Mouse (Mus musculus): ENCODE measurements around the gene Syt1. TPM values are rescaled to one million over a fixed set of nuclear protein-coding genes. Genes with fewer than 3 reads are reported as not detected.

Gene Syt1
- polyA plus RNA-seq, 1 experiment from 2014 or later, result 0.25 TPM

DNA sequence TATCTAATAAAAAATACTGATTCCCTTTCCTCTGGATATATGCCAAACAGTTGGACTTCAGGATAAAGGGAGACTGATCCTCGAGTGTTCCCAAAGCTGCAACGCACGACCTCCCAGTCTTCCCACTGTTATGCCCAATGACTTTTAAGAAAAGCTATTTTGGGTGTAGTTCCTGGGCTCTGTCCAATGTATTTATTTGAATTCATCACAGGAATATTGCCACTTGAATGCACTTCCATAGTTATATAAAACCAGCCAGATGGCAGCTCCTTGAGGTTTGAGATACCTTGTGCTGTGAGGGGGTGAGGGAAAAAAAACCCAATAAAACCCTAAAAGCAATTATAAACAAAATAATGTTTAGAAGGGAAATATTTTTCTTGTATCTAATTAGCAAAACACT, 285.9 kb downstream of the Syt1 start:
- no peak overlapping the region for H3K4me3 ChIP-seq (ENCODE audit: low read depth, low read length)
- no peaks in the 10 kb centered on the region for H3K36me3 ChIP-seq (ENCODE audit: insufficient read depth)
- no peak for DNase-seq
- no peak overlapping the region for H3K4me2 ChIP-seq
- 72% methylated on average over 3 of the region's 3 CpGs for WGBS
- no peaks in the 10 kb centered on the region for H3K4me1 ChIP-seq (ENCODE audit: insufficient read depth)
- no peak for TF ChIP-seq CTCF (IDR thresholded peaks at IDR 0.05; ENCODE audit: low read depth)
- H3K27ac ChIP-seq (ENCODE audit: low read depth), result no peak overlapping the region
- H3K9me3 ChIP-seq (ENCODE audit: low read depth, low read length), result no peaks in the 10 kb centered on the region
- no peaks in the 10 kb centered on the region for H3K27me3 ChIP-seq (ENCODE audit: insufficient read depth, low read length)
- no peak overlapping the region for H3K9ac ChIP-seq
- ATAC-seq (ENCODE audit: insufficient read depth), result no peak

DNA sequence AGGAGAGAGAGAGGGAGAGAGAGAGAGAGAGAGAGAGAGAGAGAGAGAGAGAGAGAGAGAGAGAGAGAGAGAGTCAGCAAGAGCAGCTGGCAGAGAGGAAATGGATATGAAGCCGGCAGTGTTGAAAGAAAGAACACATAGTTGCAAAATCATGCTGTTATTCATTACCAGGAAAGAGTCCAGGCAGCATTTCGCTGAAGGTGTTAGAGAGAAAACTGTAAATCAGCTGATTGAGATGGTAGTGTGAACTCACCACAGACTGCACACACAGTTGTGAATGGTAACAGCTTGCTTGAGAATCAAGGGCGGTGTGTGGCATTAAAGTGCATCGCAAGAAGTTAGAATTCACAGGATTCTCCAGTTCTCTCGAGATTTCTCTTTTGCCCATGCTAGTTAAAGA, 300.3 kb downstream of the Syt1 start:
- TF ChIP-seq CTCF (IDR thresholded peaks at IDR 0.05; ENCODE audit: low read depth), result no peak
- Histone ChIP-seq H3K27ac (ENCODE audit: low read depth) (no peak overlapping the region), H3K9me3 (ENCODE audit: low read depth, low read length) (no peaks in the 10 kb centered on the region), H3K4me1 (ENCODE audit: insufficient read depth) (no peaks in the 10 kb centered on the region), H3K27me3 (ENCODE audit: insufficient read depth, low read length) (no peaks in the 10 kb centered on the region), H3K4me3 (ENCODE audit: low read depth, low read length) (no peak overlapping the region), H3K36me3 (ENCODE audit: insufficient read depth) (no peaks in the 10 kb centered on the region), H3K4me2 (no peak overlapping the region), H3K9ac (no peak overlapping the region)
- 58% methylated on average over 5 of the region's 5 CpGs for WGBS
- ATAC-seq (ENCODE audit: insufficient read depth), result no peak
- DNase-seq, result peak; percentile 6

DNA sequence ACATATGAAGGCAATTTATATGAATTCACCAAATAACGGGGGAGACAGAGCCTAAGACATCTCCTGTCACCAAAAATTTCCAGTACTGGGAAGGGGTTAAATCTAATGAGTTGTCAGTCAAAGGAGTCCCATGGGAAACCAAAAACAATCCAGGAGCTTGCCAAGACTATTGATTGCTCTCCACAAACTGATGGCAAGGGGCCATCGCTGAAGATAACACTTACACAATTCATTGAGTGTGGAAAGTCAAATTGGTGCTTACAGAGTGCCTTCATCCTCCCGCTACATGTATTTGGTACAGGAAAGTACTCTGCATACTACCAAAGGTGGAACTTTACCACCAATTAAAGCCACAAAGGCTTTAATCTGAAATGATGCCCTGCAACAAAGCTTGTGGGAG, 305.1 kb downstream of the Syt1 start:
- H3K27me3 ChIP-seq (ENCODE audit: insufficient read depth, low read length), result no peaks in the 10 kb centered on the region
- no peak overlapping the region for H3K4me3 ChIP-seq (ENCODE audit: low read depth, low read length)
- no peaks in the 10 kb centered on the region for H3K9me3 ChIP-seq (ENCODE audit: low read depth, low read length)
- TF ChIP-seq CTCF (IDR thresholded peaks at IDR 0.05; ENCODE audit: low read depth), result no peak
- H3K4me1 ChIP-seq (ENCODE audit: insufficient read depth), result no peaks in the 10 kb centered on the region
- no peak overlapping the region for H3K4me2 ChIP-seq
- ATAC-seq (ENCODE audit: insufficient read depth) (no peak), DNase-seq (no peak)
- no peaks in the 10 kb centered on the region for H3K36me3 ChIP-seq (ENCODE audit: insufficient read depth)
- H3K9ac ChIP-seq, result no peak overlapping the region
- no peak overlapping the region for H3K27ac ChIP-seq (ENCODE audit: low read depth)
- 90% methylated on average over 3 of the region's 3 CpGs for WGBS

DNA sequence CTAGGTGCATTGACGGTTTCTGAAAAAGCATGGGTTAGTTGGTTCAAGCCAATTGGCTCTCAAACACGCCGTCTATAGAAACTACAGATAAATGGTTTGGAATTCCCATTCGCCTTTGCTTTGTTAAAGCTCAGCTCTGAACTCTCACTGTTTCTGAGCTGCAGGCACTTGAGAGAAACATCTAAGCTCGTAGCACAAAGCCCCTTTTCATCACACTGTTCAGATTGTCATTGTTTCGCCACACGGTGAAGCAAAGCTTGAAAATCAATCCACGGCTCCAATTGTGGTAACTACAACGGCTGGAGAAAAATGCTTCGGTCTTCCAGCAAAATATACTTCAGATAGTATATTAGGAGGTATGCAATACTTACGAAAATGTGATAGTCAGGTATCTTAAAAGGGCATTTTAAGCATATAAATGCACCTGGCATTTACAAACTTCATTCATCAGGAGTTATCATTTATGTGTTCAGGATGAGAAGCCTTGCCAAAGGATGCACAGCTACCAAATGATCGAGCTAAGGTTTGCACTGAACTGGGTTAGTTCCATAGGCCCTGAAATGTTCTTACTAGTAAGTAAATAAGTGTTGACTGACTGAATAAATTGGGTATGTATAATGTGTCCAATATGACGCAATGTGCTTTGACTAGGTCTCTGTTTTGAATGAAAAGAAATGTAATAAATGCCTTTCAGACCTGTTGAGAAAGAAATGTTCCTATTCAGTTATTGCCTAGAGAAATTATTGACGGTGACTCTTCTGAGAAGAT, 309.2 kb downstream of the Syt1 start:
- H3K27me3 ChIP-seq (ENCODE audit: insufficient read depth, low read length), result no peaks in the 10 kb centered on the region
- ATAC-seq (ENCODE audit: insufficient read depth) (no peak), DNase-seq (no peak)
- H3K27ac ChIP-seq (ENCODE audit: low read depth), result no peak overlapping the region
- H3K36me3 ChIP-seq (ENCODE audit: insufficient read depth), result no peaks in the 10 kb centered on the region
- no peak for TF ChIP-seq CTCF (IDR thresholded peaks at IDR 0.05; ENCODE audit: low read depth)
- no peak overlapping the region for H3K4me2 ChIP-seq
- WGBS, result 72% methylated on average over 14 of the region's 14 CpGs
- no peaks in the 10 kb centered on the region for H3K4me1 ChIP-seq (ENCODE audit: insufficient read depth)
- H3K9ac ChIP-seq, result no peak overlapping the region
- H3K9me3 ChIP-seq (ENCODE audit: low read depth, low read length), result 0 out of 2 replicates have a peak, but pooled peaks cover 3% of the 10 kb centered on the region
- no peak overlapping the region for H3K4me3 ChIP-seq (ENCODE audit: low read depth, low read length)

DNA sequence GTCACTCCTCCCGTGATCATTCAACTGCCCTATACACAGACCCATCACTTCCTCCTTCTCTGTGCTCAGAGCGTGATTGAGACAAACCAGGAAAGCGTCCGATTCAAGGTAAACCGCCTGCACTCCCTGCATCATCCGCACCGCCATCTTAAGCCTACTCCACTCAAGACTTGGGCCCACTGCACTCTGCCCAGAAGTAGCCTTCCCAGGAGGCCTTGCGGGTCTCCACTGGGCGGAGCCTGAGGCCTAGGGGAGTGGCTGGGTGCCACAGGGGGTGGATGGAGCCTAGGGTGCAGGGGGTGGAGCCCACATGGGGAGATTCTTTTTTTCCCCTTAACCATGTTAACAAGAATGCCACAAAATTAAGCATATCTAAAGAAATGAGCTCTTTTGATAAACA, 310.8 kb downstream of the Syt1 start, which contains the start of gene Gm5136:
Gene Gm5136, minus strand, starts transcription at position 215 of the 400 bp plus-strand sequence.
- H3K9me3 ChIP-seq (ENCODE audit: low read depth, low read length), result 0 out of 2 replicates have a peak, but pooled peaks cover 3% of the 10 kb centered on the region
- DNase-seq (no peak), ATAC-seq (ENCODE audit: insufficient read depth) (peak; percentile 14; the same call in 1 of the 2 replicates)
- H3K9ac ChIP-seq, result no peak within 1 kb of the TSS
- H3K36me3 ChIP-seq (ENCODE audit: insufficient read depth), result no peaks in the 10 kb centered on the region
- WGBS, result 93% methylated on average over 9 of the region's 9 CpGs
- no peak within 1 kb of the TSS for H3K27ac ChIP-seq (ENCODE audit: low read depth)
- no peak for TF ChIP-seq CTCF (IDR thresholded peaks at IDR 0.05; ENCODE audit: low read depth)
- H3K27me3 ChIP-seq (ENCODE audit: insufficient read depth, low read length), result no peaks in the 10 kb centered on the region
- no peak within 1 kb of the TSS for H3K4me2 ChIP-seq
- no peak within 1 kb of the TSS for H3K4me3 ChIP-seq (ENCODE audit: low read depth, low read length)
- H3K4me1 ChIP-seq (ENCODE audit: insufficient read depth), result no peaks in the 10 kb centered on the region

DNA sequence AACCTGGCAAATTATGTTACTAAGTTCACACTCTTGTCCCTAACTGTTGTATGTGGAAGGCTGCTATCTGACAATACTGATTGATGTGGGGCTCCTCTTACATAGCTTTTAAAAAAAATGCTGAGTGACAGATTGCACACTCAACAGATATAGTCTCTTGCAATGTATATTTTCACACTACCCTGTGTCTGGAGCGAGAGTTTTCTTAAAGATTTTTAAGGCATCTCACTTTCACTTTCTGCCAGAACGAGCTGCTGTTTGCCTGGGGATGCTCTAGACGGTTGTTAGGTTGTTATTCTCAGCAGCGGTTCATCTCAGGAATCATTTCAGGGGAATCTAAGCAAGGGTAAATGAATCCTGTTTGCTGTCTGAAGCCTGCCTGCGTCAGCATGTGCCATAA, 313.7 kb downstream of the Syt1 start:
- DNase-seq (no peak), ATAC-seq (ENCODE audit: insufficient read depth) (no peak)
- TF ChIP-seq CTCF (IDR thresholded peaks at IDR 0.05; ENCODE audit: low read depth), result no peak
- Histone ChIP-seq H3K9me3 (ENCODE audit: low read depth, low read length) (0 out of 2 replicates have a peak, but pooled peaks cover 3% of the 10 kb centered on the region), H3K9ac (no peak overlapping the region), H3K4me1 (ENCODE audit: insufficient read depth) (no peaks in the 10 kb centered on the region), H3K4me2 (no peak overlapping the region), H3K36me3 (ENCODE audit: insufficient read depth) (no peaks in the 10 kb centered on the region), H3K4me3 (ENCODE audit: low read depth, low read length) (no peak overlapping the region), H3K27me3 (ENCODE audit: insufficient read depth, low read length) (no peaks in the 10 kb centered on the region), H3K27ac (ENCODE audit: low read depth) (no peak overlapping the region)
- WGBS, result 35% methylated on average over 5 of the region's 5 CpGs

DNA sequence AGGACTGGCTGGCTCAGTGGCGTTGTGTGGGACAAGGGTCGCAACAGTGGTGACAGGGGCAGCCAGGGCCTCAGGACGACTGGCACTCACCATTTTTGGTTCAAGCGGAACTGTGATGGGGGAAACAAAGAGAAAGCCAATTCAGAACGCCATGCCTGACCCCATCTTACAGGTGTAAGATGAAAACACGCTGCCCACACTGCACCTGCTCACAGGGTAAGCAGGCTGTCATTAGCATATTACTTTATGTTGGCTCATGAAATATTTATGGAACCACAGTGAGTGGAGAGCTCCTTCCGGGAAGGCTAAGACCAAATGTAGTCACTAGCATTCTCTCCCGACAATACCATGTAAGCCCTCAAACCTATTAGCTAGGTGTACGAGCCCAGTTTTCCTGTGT, 319.8 kb downstream of the Syt1 start:
- no peak overlapping the region for H3K27ac ChIP-seq (ENCODE audit: low read depth)
- H3K4me1 ChIP-seq (ENCODE audit: insufficient read depth), result no peaks in the 10 kb centered on the region
- H3K36me3 ChIP-seq (ENCODE audit: insufficient read depth), result no peaks in the 10 kb centered on the region
- no peaks in the 10 kb centered on the region for H3K27me3 ChIP-seq (ENCODE audit: insufficient read depth, low read length)
- DNase-seq (no peak), ATAC-seq (ENCODE audit: insufficient read depth) (no peak)
- WGBS, result 69% methylated on average over 9 of the region's 9 CpGs
- no peaks in the 10 kb centered on the region for H3K9me3 ChIP-seq (ENCODE audit: low read depth, low read length)
- TF ChIP-seq CTCF (IDR thresholded peaks at IDR 0.05; ENCODE audit: low read depth), result no peak
- H3K4me3 ChIP-seq (ENCODE audit: low read depth, low read length), result no peak overlapping the region
- no peak overlapping the region for H3K9ac ChIP-seq
- H3K4me2 ChIP-seq, result no peak overlapping the region

All from lung, embryonic 14.5 days (tissue).